Mouse (Mus musculus): ENCODE results near the gene Mta1.

DNA sequence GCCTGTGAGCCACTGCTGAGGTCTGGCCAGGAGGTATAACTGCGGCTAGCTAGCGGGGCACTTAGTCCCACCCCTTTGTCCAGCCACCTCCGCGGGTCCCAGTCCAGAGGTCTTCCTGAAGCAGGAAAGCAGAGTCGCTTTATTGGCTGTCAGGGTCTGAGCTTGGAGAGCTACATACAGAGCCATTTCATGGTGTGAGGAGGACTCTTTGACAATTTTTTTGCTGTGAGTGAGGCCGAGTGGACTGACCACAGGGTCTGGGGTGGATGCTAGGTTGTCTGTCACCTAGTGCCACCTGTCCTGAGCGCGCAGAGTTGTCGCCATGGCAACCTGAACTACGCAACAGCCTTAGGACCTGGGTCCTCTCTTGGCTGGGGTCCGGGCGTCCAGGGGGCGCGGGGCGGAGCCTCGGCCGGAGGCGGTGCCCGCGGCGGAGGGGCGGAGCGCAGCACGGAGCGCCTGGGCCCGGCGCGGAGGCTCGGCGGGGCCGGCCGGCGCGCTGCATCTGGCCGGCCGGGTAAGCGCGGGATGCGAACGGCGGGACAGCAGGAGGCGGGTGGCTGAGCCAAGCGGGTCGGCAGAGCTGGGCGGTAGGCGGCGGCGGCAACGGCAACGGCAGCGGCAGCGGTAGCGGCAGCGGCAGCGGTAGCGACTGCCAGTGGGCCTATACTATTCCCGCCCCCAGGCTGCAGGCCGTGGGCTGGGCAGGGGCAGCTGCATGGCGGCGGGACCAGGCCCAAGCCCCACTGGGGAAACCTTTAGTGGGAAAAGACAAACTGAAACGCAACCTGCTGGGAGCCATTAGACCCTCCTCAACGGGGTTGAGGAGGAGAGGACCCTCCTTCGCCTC is 87.6 kb downstream of the Mta1 start, which contains the start of gene Tmem121:
- TF ChIP-seq CTCF (IDR thresholded peaks at IDR 0.05; ENCODE audit: extremely low read depth, insufficient read length, insufficient replicate concordance, low read depth, low read length) (no peak), POLR2A (IDR thresholded peaks at IDR 0.05; ENCODE audit: low read depth, low read length) (no peak)

Data from small intestine, adult 2 months (tissue).